Mouse (Mus musculus): ENCODE results near the gene Dok4.

DNA sequence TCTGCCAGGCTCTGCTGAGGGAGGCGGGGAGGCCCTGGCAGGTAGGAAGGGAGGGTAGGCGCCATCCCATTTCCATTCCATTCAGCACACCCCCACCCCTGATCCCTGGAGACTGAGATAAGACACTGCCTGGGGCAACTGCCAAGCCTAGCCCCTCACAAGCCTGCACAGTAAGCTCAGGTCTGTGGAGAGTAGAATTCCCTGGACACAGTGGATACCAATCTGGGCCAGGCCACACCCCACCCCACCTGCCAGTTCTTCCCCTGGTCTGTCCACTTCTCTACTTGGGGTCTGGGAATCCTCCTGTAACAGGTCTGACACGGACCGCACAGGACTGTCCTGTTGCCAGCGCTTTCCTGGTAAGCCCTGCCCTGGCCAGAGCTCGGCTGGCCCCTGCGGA, 7.0 kb downstream of the Dok4 start:
- no peak for TF ChIP-seq GATA1 (IDR thresholded peaks at IDR 0.05; ENCODE audit: borderline replicate concordance, low read length)
- no peak for TF ChIP-seq CTCF (IDR thresholded peaks at IDR 0.05; ENCODE audit: low read depth, low read length)
- TF ChIP-seq TAL1 (conservative IDR thresholded peaks at IDR 0.05; ENCODE audit: low read depth, low read length) = no peak
- TF ChIP-seq GATA2 (IDR thresholded peaks at IDR 0.05; ENCODE audit: borderline replicate concordance, low read depth, low read length) = no peak
- no peak for TF ChIP-seq POLR2AphosphoS5 (IDR thresholded peaks at IDR 0.05; ENCODE audit: insufficient replicate concordance, low read depth, low read length)
